Mouse (Mus musculus) hindbrain, embryonic 15.5 days (tissue): ENCODE data around the gene Gnaq. TPM values are rescaled to one million over a fixed set of nuclear protein-coding genes. Genes with fewer than 3 reads are reported as not detected.

Source experiments
- ATAC-seq: fragments of 200-750 bp; cut with Nextera tagmentation; 2 replicates; pipeline ENCODE4 v1.8.0; 2017; ENCODE audit warnings: low read depth, moderate number of reproducible peaks, moderate TSS enrichment; ENCODE audit not compliant: low FRiP score
- H3K27ac ChIP-seq: fragments of 300-500 bp; sonication (generic); replicated peaks from 2 replicates; pipeline ENCODE4 v1.5.1; 2015; ENCODE audit warnings: mild to moderate bottlenecking, inconsistent platforms
- H3K27me3 ChIP-seq: fragments of 300-500 bp; sonication (generic); 2 replicates; pipeline ENCODE4 v1.6.1; 2015; ENCODE audit warnings: control low read depth, inconsistent platforms
- H3K36me3 ChIP-seq: fragments of 300-500 bp; sonication (generic); 2 replicates; pipeline ENCODE4 v1.6.1; 2015; ENCODE audit warnings: control low read depth, inconsistent platforms
- H3K4me1 ChIP-seq: fragments of 300-500 bp; sonication (generic); replicated peaks from 2 replicates; pipeline ENCODE4 v1.6.1; 2015; ENCODE audit warnings: control low read depth, inconsistent platforms
- H3K4me2 ChIP-seq: fragments of 300-500 bp; sonication (generic); 2 replicates; pipeline ENCODE4 v1.6.1; 2015; ENCODE audit warnings: moderate library complexity, mild to moderate bottlenecking, inconsistent platforms
- H3K4me3 ChIP-seq: fragments of 300-500 bp; sonication (generic); 2 replicates; pipeline ENCODE4 v1.5.1; 2015; ENCODE audit warnings: mild to moderate bottlenecking, inconsistent platforms
- H3K9ac ChIP-seq: fragments of 300-500 bp; sonication (generic); 2 replicates; pipeline ENCODE4 v1.6.1; 2015; ENCODE audit warnings: inconsistent platforms
- H3K9me3 ChIP-seq: fragments of 300-500 bp; sonication (generic); 2 replicates; pipeline ENCODE4 v1.6.1; 2016; ENCODE audit warnings: control low read depth, inconsistent platforms
- WGBS: fragments of 180-500 bp; shearing (Covaris S2); methylation state at CpG from one replicate; pipeline ENCODE4 v1.1.7; 2015; 5-methylcytosine and 5-hydroxymethylcytosine counted together
- polyA plus RNA-seq: library from polyadenylated mRNA; unstranded; fragments of >200 nt; fragmentation: Nextera tagmentation; extraction: Ambion mirVana; gene quantifications from 2 replicates; pipeline ENCODE4 v1.2.1, GENCODE M21; 2015

Gene Gnaq
- polyA plus RNA-seq, 1 experiment from 2014 or later: 102 TPM

DNA sequence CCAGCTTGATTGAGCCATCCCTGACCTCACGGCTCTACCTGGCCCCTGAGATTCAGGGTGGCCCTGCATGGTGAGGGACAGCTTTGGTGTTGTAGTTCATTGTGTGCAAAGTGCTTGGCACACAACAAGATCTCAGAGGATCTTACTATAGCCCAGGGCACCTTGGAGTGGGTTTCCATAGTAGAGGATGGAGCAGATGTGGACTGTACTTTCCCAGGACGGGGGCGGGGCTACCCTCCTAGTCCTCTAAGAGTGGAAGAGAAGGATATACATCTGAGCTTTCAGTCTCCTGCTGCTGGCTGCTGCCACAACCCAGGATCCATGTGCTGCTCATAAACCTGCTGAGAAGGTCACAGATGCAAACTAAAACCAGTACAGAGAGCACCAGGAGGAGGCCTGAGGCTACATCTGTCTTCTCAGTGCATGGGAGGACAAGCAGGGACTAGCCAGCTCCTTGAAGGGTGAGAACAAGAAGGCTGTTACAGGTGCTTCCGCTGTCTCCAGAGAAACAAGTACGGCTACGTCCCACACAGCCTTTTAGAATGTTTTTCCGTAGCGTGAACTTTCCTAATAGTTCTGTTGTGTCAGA is 44.6 kb downstream of the Gnaq start:
- H3K4me1 ChIP-seq: peaks cover 46% of the 10 kb centered on the region
- H3K27me3 ChIP-seq: no peaks in the 10 kb centered on the region
- ATAC-seq: peak; percentile 27; the same call in 1 of the 2 replicates
- no peaks in the 10 kb centered on the region for H3K36me3 ChIP-seq
- H3K9me3 ChIP-seq: no peaks in the 10 kb centered on the region
- H3K4me2 ChIP-seq: no peak overlapping the region
- no peak overlapping the region for H3K27ac ChIP-seq
- no peak overlapping the region for H3K9ac ChIP-seq
- no peak overlapping the region for H3K4me3 ChIP-seq
- WGBS: 94% methylated on average over 8 of the region's 8 CpGs

DNA sequence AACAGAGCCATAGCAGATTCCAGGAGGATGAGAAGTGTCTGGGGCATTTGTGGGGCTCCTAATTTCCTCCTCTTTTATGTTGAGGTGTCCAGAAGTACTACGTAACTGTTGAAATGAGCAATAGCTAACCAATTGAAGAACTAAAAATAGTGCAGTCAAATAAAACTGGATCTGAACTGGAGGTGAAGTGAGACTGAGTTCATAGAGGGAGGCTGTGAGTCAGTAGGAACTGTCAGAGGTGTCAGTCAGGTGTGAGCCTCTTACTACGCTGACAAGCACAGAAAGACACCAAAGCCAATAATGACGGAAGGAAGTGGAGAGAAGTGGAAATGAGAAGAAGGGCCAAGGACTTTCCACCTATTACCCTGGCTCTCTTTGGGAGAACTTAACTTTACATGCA is 48.6 kb downstream of the Gnaq start:
- Histone ChIP-seq H3K27ac (no peak overlapping the region), H3K4me1 (peaks cover 39% of the 10 kb centered on the region), H3K36me3 (no peaks in the 10 kb centered on the region), H3K9ac (no peak overlapping the region), H3K27me3 (no peaks in the 10 kb centered on the region), H3K4me3 (no peak overlapping the region), H3K4me2 (no peak overlapping the region), H3K9me3 (no peaks in the 10 kb centered on the region)
- ATAC-seq: no peak
- WGBS: 83% methylated on average over 3 of the region's 3 CpGs

DNA sequence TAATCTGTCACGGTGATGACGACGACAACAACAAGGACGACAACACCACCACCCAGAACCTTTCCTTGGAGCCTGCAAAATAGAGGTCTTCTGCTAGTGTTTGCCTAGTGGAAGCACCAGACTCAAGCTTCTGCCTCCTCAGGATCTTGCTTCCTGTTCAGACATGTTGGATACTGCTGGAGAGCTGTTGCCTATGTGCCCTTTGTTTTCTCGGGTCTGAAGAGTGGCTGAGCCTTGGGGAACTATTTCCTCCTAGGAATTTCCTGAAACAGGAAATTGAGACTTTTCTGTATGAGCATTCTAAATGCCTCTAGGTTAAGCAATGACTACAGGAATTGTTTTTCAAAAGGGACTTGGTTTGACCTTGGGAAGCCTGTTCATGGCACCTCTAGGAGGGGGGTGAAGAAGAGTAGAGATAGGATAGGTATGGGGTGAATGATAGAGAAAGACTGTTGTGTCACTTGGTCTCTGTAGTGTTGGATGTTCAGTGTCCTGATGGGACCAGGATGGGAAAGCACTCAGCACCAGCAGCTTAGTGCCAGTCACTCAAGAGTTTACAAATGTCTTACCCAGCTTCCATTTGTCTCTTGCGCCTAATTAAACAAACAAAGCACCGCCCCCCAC is 49.3 kb downstream of the Gnaq start:
- Histone ChIP-seq H3K9me3 (no peaks in the 10 kb centered on the region), H3K36me3 (no peaks in the 10 kb centered on the region), H3K4me1 (peaks cover 35% of the 10 kb centered on the region), H3K9ac (no peak overlapping the region), H3K4me3 (no peak overlapping the region), H3K27ac (no peak overlapping the region), H3K27me3 (no peaks in the 10 kb centered on the region), H3K4me2 (no peak overlapping the region)
- 86% methylated on average over 7 of the region's 7 CpGs for WGBS
- no peak for ATAC-seq

DNA sequence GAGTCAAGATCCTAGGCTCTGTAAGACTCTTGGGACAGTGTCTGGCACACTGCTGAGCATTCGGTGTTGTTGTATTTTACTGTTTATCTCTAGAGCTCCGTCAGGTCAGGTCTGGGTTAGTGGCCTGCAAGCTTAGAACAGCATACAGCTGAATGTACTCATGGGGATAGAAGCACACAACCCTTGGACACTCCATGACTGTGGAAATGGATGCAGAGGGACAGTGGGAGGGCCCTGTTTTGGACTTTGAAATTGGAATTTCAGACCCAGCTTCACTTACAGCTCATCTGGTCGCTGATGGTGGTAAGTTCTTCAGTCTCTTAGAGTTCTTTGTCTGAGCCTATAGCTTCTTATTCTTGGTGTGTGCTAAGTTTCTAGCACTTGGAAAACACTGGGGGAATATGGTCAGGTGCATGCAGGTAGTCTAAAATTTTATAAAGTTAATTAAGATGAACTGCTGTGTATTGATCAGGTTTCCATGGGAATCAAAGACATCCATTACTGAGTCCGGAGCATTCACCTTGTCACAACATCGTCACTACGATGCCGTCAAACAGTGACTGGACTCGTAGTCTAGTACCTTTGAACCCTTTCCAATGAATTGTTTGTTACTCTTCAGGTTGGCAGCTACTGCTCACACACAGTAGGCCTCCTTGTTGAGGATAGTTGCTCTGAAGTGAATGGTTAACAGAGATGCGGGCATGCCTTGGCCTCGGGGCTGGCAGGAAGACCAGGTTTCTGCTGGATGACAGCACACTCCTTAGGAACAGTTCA is 51.1 kb downstream of the Gnaq start:
- 78% methylated on average over 10 of the region's 10 CpGs for WGBS
- Histone ChIP-seq H3K27ac (no peak overlapping the region), H3K4me2 (no peak overlapping the region), H3K4me1 (peaks cover 44% of the 10 kb centered on the region), H3K9me3 (no peaks in the 10 kb centered on the region), H3K9ac (no peak overlapping the region), H3K4me3 (no peak overlapping the region), H3K36me3 (no peaks in the 10 kb centered on the region), H3K27me3 (no peaks in the 10 kb centered on the region)
- ATAC-seq: no peak

DNA sequence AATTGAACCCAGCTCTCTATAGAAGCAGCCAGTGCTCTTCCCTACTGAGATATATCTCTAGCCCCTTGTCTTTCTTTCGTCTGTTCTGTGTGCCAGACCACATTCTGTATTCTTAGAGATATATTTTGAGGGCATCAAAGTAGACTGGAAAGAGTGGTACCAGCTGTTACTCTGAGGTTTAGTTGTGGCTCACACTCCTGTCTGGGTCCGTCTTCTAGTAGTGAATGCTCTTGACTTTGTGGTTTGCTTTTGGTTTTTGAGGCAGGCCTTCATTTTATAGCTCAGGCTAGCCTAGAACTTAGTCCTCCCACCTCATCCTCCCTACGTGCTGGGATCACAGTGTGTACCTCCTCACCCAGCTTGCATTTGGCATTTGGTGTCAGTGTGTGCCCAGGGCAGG is 54.4 kb downstream of the Gnaq start:
- 91% methylated on average over 3 of the region's 3 CpGs for WGBS
- H3K36me3 ChIP-seq: no peaks in the 10 kb centered on the region
- peaks cover 39% of the 10 kb centered on the region for H3K4me1 ChIP-seq
- no peak overlapping the region for H3K4me2 ChIP-seq
- ATAC-seq: no peak
- no peaks in the 10 kb centered on the region for H3K9me3 ChIP-seq
- no peak overlapping the region for H3K4me3 ChIP-seq
- no peak overlapping the region for H3K27ac ChIP-seq
- H3K9ac ChIP-seq: no peak overlapping the region
- H3K27me3 ChIP-seq: no peaks in the 10 kb centered on the region

DNA sequence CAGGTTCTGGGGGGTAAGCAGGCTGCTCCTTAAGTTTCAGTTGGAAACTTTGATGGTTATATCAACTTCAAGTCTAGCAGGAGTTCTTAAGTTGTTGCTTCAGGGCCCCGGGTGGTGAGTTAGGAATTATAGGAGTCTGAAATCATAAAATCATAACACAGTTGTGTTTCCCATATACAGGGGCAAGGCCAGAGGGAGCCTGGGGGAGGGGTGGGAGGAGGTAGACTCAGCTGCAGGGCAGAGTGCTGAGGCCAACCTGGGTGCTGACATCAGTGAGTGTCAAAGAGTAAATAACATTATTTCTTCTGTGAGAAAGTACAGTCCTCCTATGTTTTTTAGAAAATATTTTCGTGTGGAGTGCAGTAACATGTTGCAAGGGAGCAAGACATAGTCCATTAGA is 55.3 kb downstream of the Gnaq start:
- Histone ChIP-seq H3K9ac (no peak overlapping the region), H3K27ac (no peak overlapping the region), H3K9me3 (no peaks in the 10 kb centered on the region), H3K4me3 (no peak overlapping the region), H3K36me3 (no peaks in the 10 kb centered on the region), H3K4me2 (no peak overlapping the region), H3K4me1 (peaks cover 39% of the 10 kb centered on the region), H3K27me3 (no peaks in the 10 kb centered on the region)
- WGBS: 81% methylated on average over 2 of the region's 2 CpGs
- ATAC-seq: no peak

DNA sequence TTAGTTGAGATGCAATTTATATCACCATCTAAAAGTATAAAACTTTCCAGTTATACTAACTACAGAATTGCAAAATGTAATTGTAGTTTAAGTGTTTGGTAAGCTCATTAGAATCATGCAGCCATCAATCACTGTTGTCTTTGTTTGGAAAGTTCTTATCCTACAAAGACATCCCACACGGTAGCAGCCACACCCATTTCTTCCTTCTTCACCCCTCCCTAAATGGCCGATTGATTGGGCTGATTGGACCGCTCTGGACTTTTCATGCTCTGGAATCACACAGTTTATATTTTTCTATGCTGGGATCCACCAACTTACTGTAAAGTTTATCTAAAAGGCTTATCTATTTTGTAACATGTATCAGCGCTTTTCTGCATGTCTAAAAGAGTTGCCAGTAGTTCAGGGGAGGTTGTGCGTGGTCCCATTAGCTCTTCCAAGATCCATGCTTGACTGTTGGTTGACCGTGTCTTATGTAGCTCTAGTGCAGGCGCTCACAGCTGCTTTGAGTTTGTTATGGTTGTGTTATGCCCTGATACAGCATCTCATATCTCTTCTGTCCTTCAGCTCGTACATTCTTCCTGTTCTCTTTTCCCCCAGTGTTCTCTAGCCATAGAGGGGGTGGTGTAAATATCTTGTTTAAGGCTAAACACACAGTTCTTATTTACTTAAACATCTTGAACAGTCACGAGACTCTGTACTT is 56.6 kb downstream of the Gnaq start:
- 82% methylated on average over 9 of the region's 9 CpGs for WGBS
- no peaks in the 10 kb centered on the region for H3K9me3 ChIP-seq
- ATAC-seq: no peak
- H3K4me1 ChIP-seq: peaks cover 28% of the 10 kb centered on the region
- H3K9ac ChIP-seq: no peak overlapping the region
- H3K4me3 ChIP-seq: no peak overlapping the region
- no peak overlapping the region for H3K27ac ChIP-seq
- no peak overlapping the region for H3K4me2 ChIP-seq
- H3K27me3 ChIP-seq: no peaks in the 10 kb centered on the region
- no peaks in the 10 kb centered on the region for H3K36me3 ChIP-seq

DNA sequence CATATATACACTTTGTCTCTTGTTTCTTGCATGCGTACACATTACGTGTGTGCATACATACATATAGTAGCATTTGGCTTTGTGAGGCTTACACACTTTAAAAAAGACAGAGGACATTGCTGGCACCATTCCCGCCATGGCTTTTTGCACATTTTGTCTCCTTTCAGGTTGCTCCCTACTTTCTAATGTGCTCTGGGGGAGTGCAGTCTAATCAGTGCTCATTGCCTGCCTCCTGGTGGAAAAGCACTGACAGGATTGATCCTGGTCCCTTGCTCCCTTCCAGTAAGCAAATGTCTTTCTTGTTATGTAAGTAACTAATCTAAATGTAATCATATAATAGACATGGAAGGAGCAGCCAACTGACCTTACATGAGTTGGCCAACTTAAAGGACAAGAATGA is 65.5 kb downstream of the Gnaq start:
- Histone ChIP-seq H3K4me3 (no peak overlapping the region), H3K4me2 (no peak overlapping the region), H3K27ac (no peak overlapping the region), H3K9me3 (no peaks in the 10 kb centered on the region), H3K4me1 (peaks cover 39% of the 10 kb centered on the region), H3K9ac (no peak overlapping the region), H3K27me3 (no peaks in the 10 kb centered on the region), H3K36me3 (no peaks in the 10 kb centered on the region)
- no peak for ATAC-seq
- WGBS: 87% methylated on average over 3 of the region's 3 CpGs

DNA sequence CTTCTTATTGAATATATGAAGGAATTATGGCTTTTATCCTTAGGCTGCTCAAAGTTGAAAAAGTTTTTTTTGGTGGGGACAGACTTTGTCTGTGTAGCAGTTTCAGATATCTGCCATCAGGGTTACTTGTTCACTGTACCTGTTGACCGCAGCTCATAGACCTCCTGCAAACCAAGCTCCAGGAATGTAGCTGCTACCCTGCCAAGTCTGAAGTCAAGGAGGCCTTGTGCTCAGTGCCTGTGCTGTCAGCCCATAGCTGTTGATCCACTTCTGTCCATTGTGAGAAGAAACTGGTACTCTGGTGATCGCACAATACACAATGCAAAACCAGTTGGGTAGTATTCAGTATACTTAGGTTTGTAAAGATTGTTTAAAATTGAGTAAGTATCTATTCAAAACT is 68.7 kb downstream of the Gnaq start:
- ATAC-seq: no peak
- Histone ChIP-seq H3K4me1 (peaks cover 41% of the 10 kb centered on the region), H3K27ac (no peak overlapping the region), H3K4me3 (no peak overlapping the region), H3K9ac (no peak overlapping the region), H3K4me2 (no peak overlapping the region), H3K27me3 (no peaks in the 10 kb centered on the region), H3K36me3 (no peaks in the 10 kb centered on the region), H3K9me3 (no peaks in the 10 kb centered on the region)
- WGBS: 94% methylated on average over 2 of the region's 2 CpGs

DNA sequence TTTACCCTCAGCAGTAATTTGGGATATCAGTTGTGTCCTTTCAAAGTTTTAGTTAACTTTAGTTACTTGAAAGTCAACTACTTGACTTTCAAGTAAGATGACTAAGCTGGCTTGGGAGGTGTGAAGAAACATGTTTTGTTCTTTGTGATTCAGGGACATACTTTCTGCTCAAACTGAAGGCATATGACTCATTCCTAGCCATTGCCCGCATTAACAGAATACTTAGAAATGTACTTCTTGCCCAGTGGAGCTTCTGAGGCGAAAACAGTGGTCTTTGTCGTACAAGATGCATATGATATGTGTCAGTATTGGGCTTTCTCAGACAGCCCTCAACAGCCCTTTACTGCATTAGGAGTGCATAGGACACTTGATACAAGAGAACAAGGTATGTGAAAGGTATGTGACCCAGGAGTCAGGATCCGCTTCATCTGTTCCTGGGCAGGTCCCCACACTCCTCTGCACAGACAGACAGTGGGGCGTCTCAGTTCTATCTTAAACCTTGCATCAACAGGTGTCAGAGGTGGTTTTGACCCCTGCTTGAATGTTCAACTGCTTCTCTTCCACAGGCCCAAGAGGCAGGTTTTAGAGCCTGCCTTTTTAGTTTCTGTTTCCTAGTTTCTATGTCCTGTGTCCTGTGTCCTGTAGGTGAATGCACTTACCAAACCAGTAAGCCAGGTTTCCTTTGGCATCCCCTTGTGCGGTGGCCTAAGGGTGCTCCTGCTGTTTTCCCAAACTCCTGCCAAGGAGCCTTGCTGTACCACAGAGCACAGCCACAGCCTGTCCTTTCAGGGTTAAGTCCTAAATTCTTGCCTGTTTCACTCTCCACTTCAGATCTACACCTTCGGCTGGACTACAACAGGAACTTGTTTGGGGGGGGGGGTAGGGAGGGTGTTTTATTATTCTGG is 72.4 kb downstream of the Gnaq start:
- no peak overlapping the region for H3K4me2 ChIP-seq
- no peak for ATAC-seq
- 87% methylated on average over 7 of the region's 7 CpGs for WGBS
- no peaks in the 10 kb centered on the region for H3K9me3 ChIP-seq
- H3K36me3 ChIP-seq: no peaks in the 10 kb centered on the region
- no peak overlapping the region for H3K27ac ChIP-seq
- peaks cover 29% of the 10 kb centered on the region for H3K4me1 ChIP-seq
- H3K27me3 ChIP-seq: no peaks in the 10 kb centered on the region
- no peak overlapping the region for H3K4me3 ChIP-seq
- H3K9ac ChIP-seq: no peak overlapping the region

DNA sequence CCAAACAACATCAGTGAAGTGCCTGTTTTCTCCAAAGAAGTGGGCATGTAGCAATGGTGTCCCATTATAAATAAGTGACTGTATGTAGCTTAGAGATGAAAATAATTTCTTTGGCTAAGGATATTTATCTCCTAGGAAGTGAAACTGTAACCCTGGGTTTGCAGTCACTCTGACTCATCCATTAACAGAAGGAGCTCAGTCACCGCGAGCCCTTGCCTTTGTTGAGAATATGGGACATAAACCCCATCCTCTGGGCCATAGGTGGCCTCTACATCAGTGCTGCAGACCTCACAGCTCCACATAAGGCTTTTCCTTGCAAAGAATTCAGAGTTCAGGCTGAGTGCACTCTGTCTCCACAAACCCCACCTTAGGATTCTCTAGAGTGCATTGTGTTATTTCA is 77.0 kb downstream of the Gnaq start:
- Histone ChIP-seq H3K4me3 (no peak overlapping the region), H3K4me2 (no peak overlapping the region), H3K9me3 (no peaks in the 10 kb centered on the region), H3K27ac (no peak overlapping the region), H3K4me1 (peaks cover 19% of the 10 kb centered on the region), H3K36me3 (no peaks in the 10 kb centered on the region), H3K27me3 (no peaks in the 10 kb centered on the region), H3K9ac (no peak overlapping the region)
- no peak for ATAC-seq
- WGBS: 91% methylated on average over 2 of the region's 2 CpGs
